Mouse (Mus musculus): ENCODE measurements around the gene Vmn2r74. TPM values are rescaled to one million over a fixed set of nuclear protein-coding genes. Genes with fewer than 3 reads are reported as not detected.

The Vmn2r74 gene
- not detected in 2 replicates for polyA plus RNA-seq (2015; fragmentation: Nextera tagmentation; extraction: Ambion mirVana)

GRCm38 (mm10) chr7:85961529-85961928 lies at the start of gene Vmn2r74:
Gene Vmn2r74 (minus strand): TSS chr7:85961629.
- Histone ChIP-seq H3K9ac (no peak within 1 kb of the TSS), H3K36me3 (no peaks in the 10 kb centered on the region), H3K27me3 (replicated peaks) (no peaks in the 10 kb centered on the region), H3K4me3 (no peak within 1 kb of the TSS), H3K27ac (replicated peaks) (no peak within 1 kb of the TSS), H3K4me2 (no peak within 1 kb of the TSS), H3K4me1 (no peaks in the 10 kb centered on the region), H3K9me3 (0 out of 2 replicates have a peak, but pooled peaks cover 6% of the 10 kb centered on the region)
- no peak for ATAC-seq (ENCODE audit: extremely low read depth, insufficient number of reproducible peaks, low FRiP score, low TSS enrichment)

- Histone ChIP-seq H3K9ac (no peak overlapping the region), H3K4me1 (no peaks in the 10 kb centered on the region), H3K27me3 (replicated peaks) (no peaks in the 10 kb centered on the region), H3K36me3 (no peaks in the 10 kb centered on the region), H3K27ac (replicated peaks) (no peak overlapping the region), H3K4me3 (no peak overlapping the region), H3K9me3 (peaks cover 48% of the 10 kb centered on the region), H3K4me2 (no peak overlapping the region)
- 66% methylated on average over 2 of the region's 2 CpGs for WGBS
- no peak for ATAC-seq (ENCODE audit: extremely low read depth, insufficient number of reproducible peaks, low FRiP score, low TSS enrichment)
Observed at GRCm38 (mm10) chr7:86007533-86007932, 46.1 kb upstream of the Vmn2r74 start.

Other genes with a start within 250 kb of the Vmn2r74 start
- gene Vmn2r72, start 206.5 kb downstream of the Vmn2r74 start, polyA plus RNA-seq (2015; fragmentation: Nextera tagmentation; extraction: Ambion mirVana): not detected in 2 replicates
- gene Vmn2r73, start 85.4 kb downstream of the Vmn2r74 start, polyA plus RNA-seq (2015; fragmentation: Nextera tagmentation; extraction: Ambion mirVana): not detected in 2 replicates
- not detected in 2 replicates for gene Vmn2r75, start 210.1 kb upstream of the Vmn2r74 start, polyA plus RNA-seq (2015; fragmentation: Nextera tagmentation; extraction: Ambion mirVana)